Mouse (Mus musculus): ENCODE results near the gene Zfp646. TPM values are rescaled to one million over a fixed set of nuclear protein-coding genes. Genes with fewer than 3 reads are reported as not detected.

The Zfp646 gene
- polyA plus RNA-seq, 1 experiment: 13.6 TPM

GRCm38 (mm10) chr7:127901772-127902171 lies 25.8 kb downstream of the Zfp646 start:
- 73% methylated on average over 2 of the region's 2 CpGs for WGBS
- H3K36me3 ChIP-seq (ENCODE audit: control insufficient read depth, insufficient read depth, low read length): 0 out of 2 replicates have a peak, but pooled peaks cover 3% of the 10 kb centered on the region
- TF ChIP-seq CTCF (IDR thresholded peaks at IDR 0.05; ENCODE audit: extremely low read depth, insufficient read length, insufficient replicate concordance, low read depth, low read length) (no peak), POLR2A (IDR thresholded peaks at IDR 0.05; ENCODE audit: low read depth, low read length) (no peak)

DNA sequence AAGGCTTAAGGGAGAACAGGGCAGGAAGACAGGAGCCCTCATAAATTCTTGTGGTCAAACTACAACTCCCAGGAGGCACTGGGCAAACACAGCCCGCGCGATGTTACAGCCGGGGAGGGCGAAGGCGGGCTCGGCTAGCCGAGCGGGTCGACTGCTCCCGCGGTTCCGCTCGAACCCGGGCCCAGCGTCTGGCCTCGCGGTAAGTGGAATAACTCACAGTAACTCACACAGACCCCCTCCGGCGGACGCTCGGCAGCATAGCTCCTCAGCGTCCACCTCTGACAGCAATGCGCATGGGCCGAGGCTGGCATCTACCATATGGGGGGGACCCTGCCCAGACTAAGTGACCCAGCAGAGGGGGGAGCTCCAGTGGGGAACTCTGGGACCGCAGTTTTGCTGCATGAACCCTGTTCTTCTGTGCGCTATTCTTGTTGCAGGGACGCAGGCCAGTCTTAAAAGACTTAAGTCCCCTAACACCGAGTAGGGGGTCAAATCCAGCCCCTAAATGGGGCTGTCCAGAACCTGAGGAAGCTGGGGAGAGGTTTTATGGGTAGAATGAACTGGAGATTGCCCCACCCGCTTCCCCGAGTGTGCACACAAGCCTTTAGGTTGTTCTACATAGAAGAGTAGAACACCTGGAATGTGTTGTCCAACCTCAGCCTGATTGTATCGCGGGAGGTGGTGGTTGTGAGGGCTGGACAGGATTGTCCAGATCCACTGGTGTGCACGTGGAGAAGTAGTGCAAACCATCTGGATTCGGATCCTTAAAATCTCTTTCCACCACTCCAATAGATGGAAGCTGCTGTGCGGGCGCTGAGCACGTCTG lies 28.2 kb downstream of the Zfp646 start, which contains the start of gene Bckdk:
Bckdk (plus strand) TSS at position 112 of the 826 bp plus-strand sequence.
- H3K4me1 ChIP-seq (ENCODE audit: control insufficient read depth, insufficient read depth, insufficient read length, low read length): peaks cover 15% of the 10 kb centered on the region
- peak within 1 kb of the TSS; percentile 36 for H3K27ac ChIP-seq (ENCODE audit: insufficient read depth, low read depth, low read length)
- peak within 1 kb of the TSS; percentile 94 for H3K4me3 ChIP-seq (ENCODE audit: low read depth, low read length)
- H3K27me3 ChIP-seq (ENCODE audit: control insufficient read depth, insufficient read depth, low read length): no peaks in the 10 kb centered on the region
- TF ChIP-seq POLR2A (IDR thresholded peaks at IDR 0.05; ENCODE audit: low read depth, low read length) (peak; percentile 64), CTCF (IDR thresholded peaks at IDR 0.05; ENCODE audit: extremely low read depth, insufficient read length, insufficient replicate concordance, low read depth, low read length) (no peak)
- peaks cover 22% of the 10 kb centered on the region for H3K36me3 ChIP-seq (ENCODE audit: control insufficient read depth, insufficient read depth, low read length)
- 5% methylated on average over 38 of the region's 38 CpGs for WGBS

More at GRCm38 (mm10) chr7:127901772-127902171, 25.8 kb downstream of the Zfp646 start:
- Histone ChIP-seq H3K4me1 (ENCODE audit: control insufficient read depth, insufficient read depth, insufficient read length, low read length) (peaks cover 16% of the 10 kb centered on the region), H3K27me3 (ENCODE audit: control insufficient read depth, insufficient read depth, low read length) (no peaks in the 10 kb centered on the region), H3K4me3 (ENCODE audit: low read depth, low read length) (no peak overlapping the region), H3K27ac (ENCODE audit: insufficient read depth, low read depth, low read length) (no peak overlapping the region)

DNA sequence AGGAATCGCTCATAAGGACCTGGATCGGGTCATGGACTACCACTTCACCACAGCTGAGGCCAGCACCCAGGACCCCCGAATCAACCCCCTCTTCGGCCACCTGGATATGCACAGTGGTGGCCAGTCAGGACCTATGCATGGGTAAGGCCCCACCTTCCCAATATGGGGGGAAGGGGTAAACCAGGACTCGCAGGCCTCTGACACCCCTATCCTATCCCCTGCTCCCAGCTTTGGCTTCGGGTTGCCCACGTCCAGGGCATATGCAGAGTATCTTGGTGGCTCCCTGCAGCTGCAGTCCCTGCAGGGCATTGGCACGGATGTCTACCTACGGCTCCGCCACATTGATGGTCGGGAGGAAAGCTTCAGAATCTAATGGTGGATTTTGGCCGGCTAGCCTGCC lies 31.9 kb downstream of the Zfp646 start:
- H3K27me3 ChIP-seq (ENCODE audit: control insufficient read depth, insufficient read depth, low read length): no peaks in the 10 kb centered on the region
- peaks cover 24% of the 10 kb centered on the region for H3K36me3 ChIP-seq (ENCODE audit: control insufficient read depth, insufficient read depth, low read length)
- 92% methylated on average over 12 of the region's 12 CpGs for WGBS
- H3K4me3 ChIP-seq (ENCODE audit: low read depth, low read length): no peak overlapping the region
- no peak overlapping the region for H3K27ac ChIP-seq (ENCODE audit: insufficient read depth, low read depth, low read length)
- no peak for TF ChIP-seq CTCF (IDR thresholded peaks at IDR 0.05; ENCODE audit: extremely low read depth, insufficient read length, insufficient replicate concordance, low read depth, low read length)
- TF ChIP-seq POLR2A (IDR thresholded peaks at IDR 0.05; ENCODE audit: low read depth, low read length): no peak
- H3K4me1 ChIP-seq (ENCODE audit: control insufficient read depth, insufficient read depth, insufficient read length, low read length): peaks cover 6% of the 10 kb centered on the region

DNA sequence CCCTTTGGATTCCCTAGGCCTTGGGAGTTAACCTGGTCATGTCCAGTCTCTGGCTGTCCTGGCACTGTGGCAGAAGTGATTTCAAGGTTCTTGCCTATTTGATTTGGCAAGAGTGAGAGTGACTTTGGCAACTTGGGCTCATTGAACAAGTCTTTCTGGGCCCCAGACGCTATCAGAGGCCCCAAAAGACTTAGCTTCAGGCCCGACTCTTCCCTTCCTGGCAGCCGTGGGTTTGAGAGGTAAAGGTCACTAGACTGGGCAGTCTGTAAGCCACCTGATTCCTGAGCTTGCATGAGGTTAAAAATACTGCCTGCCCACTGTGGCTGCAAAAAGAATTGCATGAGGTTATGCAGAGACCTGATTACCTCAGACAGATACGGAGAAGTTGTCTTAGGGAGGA lies 32.6 kb downstream of the Zfp646 start:
- WGBS: 72% methylated on average over 4 of the region's 4 CpGs
- H3K4me1 ChIP-seq (ENCODE audit: control insufficient read depth, insufficient read depth, insufficient read length, low read length): peaks cover 10% of the 10 kb centered on the region
- H3K27me3 ChIP-seq (ENCODE audit: control insufficient read depth, insufficient read depth, low read length): no peaks in the 10 kb centered on the region
- no peak for TF ChIP-seq CTCF (IDR thresholded peaks at IDR 0.05; ENCODE audit: extremely low read depth, insufficient read length, insufficient replicate concordance, low read depth, low read length)
- no peak for TF ChIP-seq POLR2A (IDR thresholded peaks at IDR 0.05; ENCODE audit: low read depth, low read length)
- H3K4me3 ChIP-seq (ENCODE audit: low read depth, low read length): no peak overlapping the region
- H3K27ac ChIP-seq (ENCODE audit: insufficient read depth, low read depth, low read length): no peak overlapping the region
- peaks cover 24% of the 10 kb centered on the region for H3K36me3 ChIP-seq (ENCODE audit: control insufficient read depth, insufficient read depth, low read length)

GRCm38 (mm10) chr7:127912190-127912871 lies 36.3 kb downstream of the Zfp646 start, which contains the start of gene Kat8:
TSS of gene Kat8 (plus strand) at chr7:127912516.
- under 1% methylated on average over 40 of the region's 40 CpGs for WGBS
- H3K27me3 ChIP-seq (ENCODE audit: control insufficient read depth, insufficient read depth, low read length): no peaks in the 10 kb centered on the region
- peaks cover 3% of the 10 kb centered on the region; the same call in 1 of the 2 replicates for H3K4me1 ChIP-seq (ENCODE audit: control insufficient read depth, insufficient read depth, insufficient read length, low read length)
- TF ChIP-seq CTCF (IDR thresholded peaks at IDR 0.05; ENCODE audit: extremely low read depth, insufficient read length, insufficient replicate concordance, low read depth, low read length): no peak
- peak; percentile 57 for TF ChIP-seq POLR2A (IDR thresholded peaks at IDR 0.05; ENCODE audit: low read depth, low read length)
- H3K27ac ChIP-seq (ENCODE audit: insufficient read depth, low read depth, low read length): peak within 1 kb of the TSS; percentile 80
- peaks cover 17% of the 10 kb centered on the region for H3K36me3 ChIP-seq (ENCODE audit: control insufficient read depth, insufficient read depth, low read length)
- peak within 1 kb of the TSS; percentile 96 for H3K4me3 ChIP-seq (ENCODE audit: low read depth, low read length)

DNA sequence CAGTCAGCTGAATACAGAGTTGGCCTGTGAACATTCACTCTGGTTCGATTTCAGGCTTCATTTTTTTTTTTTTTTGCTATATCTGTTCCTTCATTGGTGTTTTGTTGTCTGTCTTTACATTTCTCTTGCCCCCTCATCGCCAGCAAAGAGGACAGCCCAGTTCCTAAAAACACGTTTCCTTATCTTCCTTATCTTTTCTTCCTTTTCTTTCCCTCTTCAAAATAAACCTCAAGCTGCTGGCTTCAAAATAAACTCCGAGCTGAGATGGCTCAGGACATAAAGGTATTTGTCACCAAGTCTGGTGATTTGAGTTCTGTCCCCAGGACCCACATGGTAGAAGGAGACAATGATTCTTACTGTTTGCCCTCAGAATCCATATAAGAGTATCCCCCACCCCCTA lies 36.9 kb downstream of the Zfp646 start:
- Histone ChIP-seq H3K4me1 (ENCODE audit: control insufficient read depth, insufficient read depth, insufficient read length, low read length) (peaks cover 3% of the 10 kb centered on the region; the same call in 1 of the 2 replicates), H3K27me3 (ENCODE audit: control insufficient read depth, insufficient read depth, low read length) (no peaks in the 10 kb centered on the region), H3K36me3 (ENCODE audit: control insufficient read depth, insufficient read depth, low read length) (peaks cover 13% of the 10 kb centered on the region), H3K27ac (ENCODE audit: insufficient read depth, low read depth, low read length) (no peak overlapping the region), H3K4me3 (ENCODE audit: low read depth, low read length) (peak overlapping the region; percentile 96)
- TF ChIP-seq CTCF (IDR thresholded peaks at IDR 0.05; ENCODE audit: extremely low read depth, insufficient read length, insufficient replicate concordance, low read depth, low read length) (no peak), POLR2A (IDR thresholded peaks at IDR 0.05; ENCODE audit: low read depth, low read length) (no peak)
- 5% methylated on average over 4 of the region's 4 CpGs for WGBS

DNA sequence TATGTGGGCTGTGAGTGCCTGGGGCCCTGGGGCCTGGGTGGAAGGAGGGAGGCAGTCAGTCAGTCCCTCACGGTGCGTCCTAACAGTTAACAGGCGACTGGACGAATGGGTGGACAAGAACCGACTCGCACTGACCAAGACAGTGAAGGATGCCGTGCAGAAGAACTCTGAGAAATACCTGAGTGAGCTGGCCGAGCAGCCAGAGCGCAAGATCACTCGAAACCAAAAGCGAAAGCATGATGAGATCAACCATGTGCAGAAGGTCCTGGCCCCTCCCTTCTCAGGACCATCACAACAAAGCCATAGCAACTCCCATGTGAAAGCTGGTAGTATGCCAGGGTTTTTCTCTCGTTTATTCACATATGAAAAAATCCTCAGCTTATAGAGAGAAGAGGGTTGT lies 39.3 kb downstream of the Zfp646 start:
- Histone ChIP-seq H3K36me3 (ENCODE audit: control insufficient read depth, insufficient read depth, low read length) (0 out of 2 replicates have a peak, but pooled peaks cover 1% of the 10 kb centered on the region), H3K27me3 (ENCODE audit: control insufficient read depth, insufficient read depth, low read length) (no peaks in the 10 kb centered on the region), H3K4me1 (ENCODE audit: control insufficient read depth, insufficient read depth, insufficient read length, low read length) (peaks cover 3% of the 10 kb centered on the region; the same call in 1 of the 2 replicates), H3K4me3 (ENCODE audit: low read depth, low read length) (no peak overlapping the region), H3K27ac (ENCODE audit: insufficient read depth, low read depth, low read length) (no peak overlapping the region)
- 58% methylated on average over 12 of the region's 12 CpGs for WGBS
- TF ChIP-seq POLR2A (IDR thresholded peaks at IDR 0.05; ENCODE audit: low read depth, low read length) (no peak), CTCF (IDR thresholded peaks at IDR 0.05; ENCODE audit: extremely low read depth, insufficient read length, insufficient replicate concordance, low read depth, low read length) (no peak)
